Mouse (Mus musculus): Measurements from ENCODE around the gene Ptms.

DNA sequence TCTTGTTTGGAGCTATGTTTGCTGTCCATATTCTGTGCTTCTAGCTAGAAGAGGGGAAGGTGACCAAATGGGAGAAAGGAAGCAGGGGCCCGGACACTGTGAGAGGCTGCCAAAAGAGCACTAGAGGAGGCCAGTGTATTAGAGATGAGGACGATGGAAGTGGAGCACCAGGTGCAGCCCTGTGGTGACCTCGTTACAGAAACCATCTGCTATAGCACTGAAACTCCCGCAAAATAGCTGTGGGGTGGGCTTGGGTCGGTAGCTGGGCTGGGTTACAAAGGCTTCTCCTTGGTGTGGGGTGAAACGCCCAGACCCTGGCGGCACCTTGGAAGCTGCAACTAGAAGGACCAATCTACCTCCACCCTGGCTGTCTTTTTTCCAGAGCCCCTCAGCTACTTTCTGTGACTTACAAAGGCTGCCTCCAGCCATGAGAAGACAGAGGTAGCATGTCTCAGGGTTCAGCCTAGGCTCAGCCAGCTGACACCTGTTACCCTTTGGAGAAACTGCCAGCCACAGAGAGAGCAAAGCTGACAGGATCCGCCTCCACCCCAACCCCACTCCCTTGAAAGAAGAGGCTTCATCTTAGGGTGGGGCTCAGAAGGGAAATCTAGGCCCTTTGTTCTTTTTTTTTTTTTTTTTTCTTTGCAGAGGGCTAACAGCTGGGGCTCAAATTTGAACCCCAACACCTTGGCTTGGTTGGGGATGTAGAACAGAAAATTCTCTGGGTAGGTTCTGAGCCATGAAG, 19.7 kb downstream of the Ptms start:
- TF ChIP-seq CTCF (IDR thresholded peaks at IDR 0.05; ENCODE audit: low read depth) = no peak
- TF ChIP-seq EP300 (IDR thresholded peaks at IDR 0.05; ENCODE audit: low read depth) = no peak

Data from liver, embryonic 14.5 days (tissue).